Mouse (Mus musculus) lung, adult 2 months (tissue): Measurements from ENCODE around the gene Morc2a.

Experiments used
- CTCF ChIP-seq: fragments of 200-500 bp; IDR thresholded peaks from 2 replicates; pipeline ENCODE4 v1.5.1; 2011; ENCODE audit warnings: mild to moderate bottlenecking, low read length, control low read depth; ENCODE audit not compliant: insufficient read depth
- POLR2A ChIP-seq: fragments of 200-500 bp; IDR thresholded peaks from 2 replicates; pipeline ENCODE4 v1.6.1; 2011; ENCODE audit warnings: low read depth, mild to moderate bottlenecking, control low read depth, low read length, borderline replicate concordance; ENCODE audit errors: extremely low read depth

DNA sequence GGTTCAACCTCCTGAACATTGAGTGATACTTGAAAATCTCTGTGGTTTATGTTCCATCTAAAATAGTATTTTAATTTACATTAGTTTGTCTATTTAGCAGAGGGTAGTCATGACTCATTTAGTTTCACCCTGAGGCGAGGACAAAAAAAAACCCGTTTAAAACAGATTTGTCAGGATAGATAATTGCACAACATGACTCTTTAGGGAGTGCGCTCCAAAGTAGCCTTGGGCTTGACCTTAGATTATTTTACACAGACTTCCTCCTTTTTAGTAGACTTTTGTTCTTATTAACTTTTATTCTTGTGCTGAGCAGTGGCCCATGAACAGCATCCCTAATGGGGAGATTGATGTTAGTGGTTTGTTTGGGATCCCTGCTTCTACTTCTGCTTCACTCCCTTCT is 18.5 kb downstream of the Morc2a start:
- no peak for TF ChIP-seq CTCF
- no peak for TF ChIP-seq POLR2A
